Mouse (Mus musculus): ENCODE data around the gene Efna3.

Efna3 gene

DNA sequence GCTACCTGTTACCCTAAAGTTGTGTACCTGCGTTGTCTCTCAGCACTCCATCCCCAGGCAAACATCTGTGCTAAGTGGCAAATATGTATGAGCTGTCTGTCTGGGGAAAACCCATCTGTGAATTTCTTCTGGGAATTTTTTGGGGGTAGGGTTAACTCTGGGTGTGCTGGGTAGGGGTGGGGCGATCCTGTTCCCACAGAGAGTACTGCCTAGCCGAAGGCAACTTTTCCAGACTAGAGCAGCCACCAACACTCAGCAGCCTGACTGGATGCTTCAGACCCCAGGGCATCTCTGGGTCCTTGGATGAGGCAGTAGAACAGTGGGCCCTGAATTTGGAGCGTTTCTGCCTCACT is 40.5 kb downstream of the Efna3 start:
- no peak for DNase-seq

DNA sequence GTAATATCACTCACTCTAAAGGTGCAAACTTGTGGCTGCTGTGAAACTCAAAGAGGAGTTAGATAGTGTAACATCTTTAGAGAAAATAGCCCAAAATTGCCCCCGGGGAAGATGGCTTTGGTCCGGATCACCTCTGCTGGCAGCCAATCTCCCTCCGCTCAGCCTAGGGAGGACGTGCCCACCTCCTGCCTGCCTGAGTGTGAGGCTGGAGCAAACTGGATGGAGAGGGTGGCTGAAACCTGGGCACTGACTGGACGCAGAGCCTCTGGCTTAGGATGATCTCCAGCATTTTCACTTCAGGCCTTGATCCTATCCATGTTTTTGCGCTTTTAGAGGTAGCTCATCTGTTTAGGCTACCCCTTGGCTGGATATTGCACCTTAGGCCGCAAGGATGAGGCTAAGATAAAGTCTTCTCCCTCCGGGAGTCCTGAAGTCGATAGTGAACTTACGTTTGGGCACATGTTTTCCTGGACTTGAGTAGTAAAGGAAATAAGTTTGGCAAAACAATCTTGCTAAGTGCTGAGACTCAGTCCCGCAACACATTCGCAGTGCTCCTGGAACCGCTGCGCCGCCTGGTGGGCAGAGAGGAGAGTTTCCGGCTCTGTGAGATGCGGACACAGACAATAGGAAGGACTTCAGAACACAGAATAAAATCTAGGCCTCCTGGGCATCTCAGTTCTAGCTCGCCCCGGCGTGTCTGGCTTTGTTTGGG is 41.0 kb downstream of the Efna3 start:
- peak; percentile 92 to 93 for DNase-seq

DNA sequence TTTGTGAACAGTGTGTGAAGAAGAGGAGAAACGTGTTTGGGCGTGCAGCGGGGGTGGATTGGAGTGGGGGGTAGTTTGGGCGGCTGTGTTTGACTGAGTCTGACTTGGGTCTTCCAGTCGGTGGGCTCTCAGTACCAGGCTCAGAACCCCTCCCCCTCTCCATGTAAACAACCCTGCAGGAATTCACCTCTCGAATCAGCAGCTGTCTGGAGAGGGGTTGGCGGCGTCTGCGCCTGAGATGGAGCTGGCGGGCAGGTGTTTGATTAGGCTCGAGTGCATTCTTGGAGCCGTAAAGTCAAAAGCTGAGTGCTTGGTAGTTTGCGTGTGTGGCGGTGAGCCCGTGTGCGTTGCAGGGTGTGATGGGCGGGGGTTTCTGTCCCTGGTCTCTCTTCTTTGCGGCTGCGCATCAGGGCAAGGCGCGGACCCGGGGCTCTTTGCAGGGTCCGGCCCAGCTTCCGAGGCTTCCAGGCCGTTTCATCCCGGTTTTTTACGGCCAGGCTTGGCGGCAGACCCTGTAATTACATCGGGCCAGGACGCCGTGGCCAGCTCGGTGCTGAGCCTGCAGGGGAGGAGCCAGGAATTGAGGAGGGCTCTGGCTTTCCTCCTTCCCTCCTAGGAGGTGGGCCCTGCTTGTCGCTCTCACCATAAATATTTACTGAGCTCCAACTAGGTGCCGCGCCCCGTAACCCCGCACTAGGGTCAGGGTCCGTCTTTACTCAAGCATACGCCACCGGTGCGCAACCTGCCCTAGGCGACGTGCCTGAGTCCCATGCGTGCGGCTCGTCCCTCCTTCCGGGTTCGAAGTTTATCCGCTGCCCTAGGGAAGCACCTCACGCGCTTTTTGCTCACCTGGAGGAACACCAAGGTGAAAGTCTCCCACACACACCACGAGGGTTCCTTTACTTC is 41.9 kb downstream of the Efna3 start, which contains the start of gene Efna1:
TSS of gene Efna1 (minus strand) at position 537 of the 906 bp plus-strand sequence.
- peak; percentile 78 to 84 for DNase-seq

DNA sequence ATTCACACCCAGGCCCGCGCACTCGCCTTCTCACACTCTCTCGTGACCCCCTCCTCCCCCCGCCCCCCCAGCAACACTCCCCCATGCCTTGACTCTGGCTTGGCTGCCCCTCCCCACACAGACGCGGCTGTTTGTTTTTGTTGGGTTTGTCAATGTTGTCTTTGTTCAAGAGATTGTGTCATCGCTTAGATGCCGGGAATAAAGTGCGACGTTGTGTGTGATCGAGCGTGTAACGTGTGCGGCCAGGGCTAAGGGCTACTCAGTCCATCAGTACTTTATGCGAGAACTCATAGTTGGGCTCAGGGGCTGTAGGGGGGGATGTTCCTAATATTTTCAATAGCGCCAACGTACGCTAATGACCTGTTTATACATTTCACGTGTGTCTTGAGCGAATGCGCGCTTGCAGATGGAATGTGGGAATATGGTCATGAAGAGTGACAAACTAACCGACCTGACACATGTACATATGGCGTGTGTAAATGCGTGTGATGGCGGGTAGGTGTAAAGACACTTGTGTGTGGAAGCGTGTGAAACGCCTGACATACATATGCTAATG is 42.6 kb downstream of the Efna3 start:
- DNase-seq = peak; percentile 47 to 61

DNA sequence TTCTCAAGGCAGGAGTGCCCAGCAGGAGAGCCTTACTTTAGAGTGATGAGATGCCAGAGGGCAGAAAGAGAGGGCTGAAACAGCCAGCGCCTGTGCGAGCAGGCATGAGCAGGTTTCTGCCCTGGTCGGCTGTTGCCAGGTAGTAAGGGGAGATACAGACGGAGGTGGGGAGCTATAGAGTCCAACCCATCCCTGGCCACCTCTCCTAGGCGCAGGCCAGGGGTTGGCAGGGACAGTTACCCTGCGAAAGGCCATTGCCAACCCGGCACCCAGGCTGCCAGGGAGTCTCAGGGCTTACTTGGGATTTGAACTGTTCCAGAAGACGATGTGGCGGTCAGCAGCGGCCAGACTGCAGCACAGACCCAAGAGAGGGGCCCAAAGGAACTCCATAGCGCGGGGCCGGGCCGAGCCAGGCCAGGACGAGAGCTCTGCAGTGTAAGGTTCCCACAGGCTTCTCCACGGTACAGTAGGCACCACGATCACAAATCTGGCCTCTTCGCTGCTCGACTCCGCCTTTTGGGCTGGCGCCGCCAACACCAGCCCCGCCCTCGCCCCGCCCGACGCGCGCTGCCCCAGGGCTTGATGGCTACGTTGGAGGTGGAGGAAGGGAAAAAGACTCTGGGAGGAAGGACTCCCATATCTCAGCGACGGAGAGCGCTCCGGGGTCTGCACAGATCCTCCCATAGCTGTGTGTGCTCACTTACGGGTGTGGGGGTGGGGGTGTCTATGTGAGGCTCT is 43.4 kb downstream of the Efna3 start:
- DNase-seq = peak; percentile 91 to 95

DNA sequence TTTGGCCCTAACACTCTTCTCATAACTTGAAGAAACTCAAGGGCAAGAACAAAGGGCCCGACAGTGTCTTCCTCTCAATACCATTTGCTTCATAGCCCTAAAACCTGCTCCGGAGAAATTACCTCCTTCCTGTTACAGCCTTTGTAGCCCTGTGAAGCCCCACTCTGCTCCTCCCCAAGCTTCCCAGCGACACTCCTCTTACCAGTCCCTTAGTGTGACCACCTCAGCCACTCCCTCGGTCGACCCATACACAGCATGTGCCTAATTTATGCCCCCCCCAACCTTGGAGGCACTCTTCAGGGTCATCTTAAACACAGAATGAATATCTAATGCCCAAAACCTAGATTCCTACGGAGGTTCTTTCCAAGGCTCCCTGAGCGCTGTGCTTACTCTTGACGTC is 44.1 kb downstream of the Efna3 start:
- peak in 1 of 2 experiments; percentile 35 for DNase-seq

DNA sequence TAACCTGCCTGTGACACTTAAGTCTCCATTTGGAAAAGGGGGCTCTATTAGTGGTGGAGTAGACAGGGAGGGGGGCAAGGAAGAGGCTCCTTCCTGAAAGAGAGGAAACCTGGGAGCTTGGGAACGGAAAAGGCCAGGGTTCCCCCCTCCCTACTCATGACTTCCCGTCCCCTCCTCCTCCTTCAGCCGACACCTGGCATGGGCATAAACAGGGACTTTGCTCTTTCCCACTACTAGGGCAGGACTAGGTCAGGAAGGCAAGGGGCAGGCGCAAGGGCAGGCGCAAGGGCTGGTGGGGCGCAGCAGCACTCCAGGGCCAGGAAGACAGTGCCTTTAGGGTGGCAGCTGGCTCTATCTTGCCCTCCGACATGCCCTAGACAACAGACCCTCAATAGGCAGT is 44.7 kb downstream of the Efna3 start:
- DNase-seq = peak; percentile 68 to 79

DNA sequence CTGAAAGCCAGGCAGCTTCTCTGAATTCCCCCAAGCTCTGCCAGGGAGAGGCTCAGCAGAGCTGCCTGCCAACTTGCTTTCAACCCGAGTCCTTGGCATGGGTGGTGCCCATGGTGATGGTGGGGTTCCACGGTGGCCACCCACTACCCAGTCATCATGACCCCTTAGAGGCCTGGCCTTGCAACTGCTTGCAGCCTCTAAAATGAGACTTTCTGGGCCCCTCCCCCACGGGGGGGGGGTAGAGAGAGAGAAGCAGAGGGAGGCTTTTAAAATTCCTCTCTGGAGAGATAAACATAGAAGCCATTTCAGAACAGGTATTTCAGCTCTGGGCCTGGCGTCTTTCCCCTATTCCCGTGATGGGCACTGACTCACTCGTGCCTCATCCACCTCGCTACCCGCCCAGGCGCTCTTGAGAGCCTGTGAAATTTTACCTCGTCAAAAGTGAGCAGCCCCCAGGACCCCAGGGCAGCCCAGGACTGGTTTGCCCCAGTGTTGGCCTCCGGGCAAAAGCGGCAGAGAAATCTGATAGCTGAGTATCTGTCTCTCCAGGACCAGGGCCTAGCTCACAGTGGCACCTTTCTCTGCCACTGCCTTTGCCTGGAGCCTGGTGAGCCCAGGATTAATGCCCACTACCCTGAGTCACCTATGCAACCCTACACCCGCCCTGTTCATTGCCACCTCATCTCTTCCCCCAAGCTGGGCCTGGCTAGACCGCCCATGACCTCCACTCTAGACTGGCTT is 45.3 kb downstream of the Efna3 start:
- peak; percentile 48 to 68 for DNase-seq

DNA sequence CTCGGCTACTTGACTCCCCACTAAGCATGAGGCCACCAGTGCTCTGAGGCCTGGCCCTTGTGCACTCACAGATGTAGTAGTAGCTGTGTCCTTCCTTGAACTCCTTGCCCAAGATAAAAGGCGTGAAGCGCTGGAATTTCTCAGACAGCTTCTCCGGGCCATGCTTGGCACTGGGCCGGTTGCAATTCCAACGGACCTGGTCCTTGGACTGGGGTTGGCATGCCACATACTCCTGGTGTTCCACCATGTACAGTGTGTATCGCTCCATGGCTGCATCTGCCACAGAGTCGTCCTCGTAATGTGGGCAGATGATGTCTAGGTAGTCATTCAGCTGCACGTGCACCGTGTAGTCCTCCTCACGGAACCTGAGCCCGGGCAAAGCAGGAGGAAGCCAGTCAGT is 46.7 kb downstream of the Efna3 start:
- DNase-seq = no peak

DNA sequence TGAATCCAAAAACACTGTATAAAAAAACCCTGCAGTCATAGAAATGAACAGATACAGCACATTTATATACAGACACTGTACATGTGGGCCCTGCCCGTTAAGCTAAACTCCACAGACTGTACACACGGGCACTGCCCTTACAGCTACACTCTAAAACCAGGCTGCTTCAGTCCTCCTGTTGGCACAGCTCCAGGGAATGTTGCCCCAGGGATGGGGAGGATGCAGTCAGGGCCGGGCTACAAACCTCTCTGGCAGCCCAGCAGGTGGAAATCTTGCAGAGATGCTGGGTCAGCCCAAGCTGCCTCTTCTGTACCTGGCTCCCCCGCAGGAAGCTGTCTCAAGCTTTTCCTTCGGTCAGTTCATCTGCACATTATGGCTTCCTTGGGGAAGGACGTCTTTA is 51.0 kb downstream of the Efna3 start:
- DNase-seq = peak; percentile 52 to 64

DNA sequence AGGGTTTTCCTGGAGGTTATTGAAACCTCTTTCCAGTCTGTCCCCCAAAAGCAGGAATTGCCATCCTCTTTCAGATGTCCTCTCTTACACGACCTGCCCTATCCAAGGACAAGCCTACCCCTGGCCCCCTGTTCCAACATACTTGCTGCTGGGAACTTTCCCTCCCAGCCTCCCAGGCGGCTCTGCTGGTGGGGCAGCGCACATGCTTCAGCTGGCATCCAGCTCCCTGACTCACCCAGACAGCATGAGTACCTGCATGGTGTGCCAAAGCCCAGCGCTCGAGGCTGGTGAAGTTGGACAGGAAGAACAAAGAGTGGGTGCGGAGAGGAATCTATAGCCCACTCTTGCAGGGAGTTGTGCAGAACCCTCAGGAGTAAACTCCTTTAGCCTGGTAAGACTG is 51.9 kb downstream of the Efna3 start:
- peak; percentile 50 to 66 for DNase-seq

DNA sequence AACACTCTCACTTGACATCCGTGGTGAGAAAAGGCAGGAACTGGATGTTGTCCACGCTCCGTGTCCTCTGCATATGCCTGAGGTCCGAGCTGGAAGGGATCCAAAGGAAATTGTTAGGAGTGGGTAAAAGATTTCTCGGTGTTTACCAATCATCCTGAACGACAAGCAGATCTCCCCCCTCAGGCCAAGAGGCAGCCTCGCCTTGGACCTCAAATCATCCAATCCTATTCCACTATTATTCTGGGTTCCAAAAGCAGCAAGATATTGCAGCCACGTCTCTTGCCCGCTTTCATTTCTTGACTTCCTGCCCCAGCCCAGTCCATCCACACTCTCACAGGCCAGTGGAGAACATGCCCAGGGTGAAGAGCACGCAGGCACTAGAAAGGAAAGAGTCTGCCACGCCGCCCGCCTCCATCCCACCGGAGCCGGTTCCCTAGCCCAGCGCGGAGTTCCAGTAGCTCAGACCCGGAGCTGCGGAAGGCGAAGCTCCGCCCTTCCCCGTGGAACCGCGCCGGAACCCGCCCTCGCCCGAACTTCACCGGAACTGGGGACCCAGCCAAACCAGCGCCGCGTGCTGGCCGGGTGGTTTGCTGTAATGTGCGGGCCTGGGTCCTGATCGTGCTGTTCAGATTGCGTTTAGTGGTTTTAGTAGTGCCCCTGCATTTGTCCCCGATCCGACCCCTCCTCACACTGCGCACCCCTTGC is 52.6 kb downstream of the Efna3 start, which contains the start of gene Slc50a1:
TSS of gene Slc50a1 (minus strand) at position 520 of the 705 bp plus-strand sequence.
- DNase-seq = peak; percentile 90 to 92

DNA sequence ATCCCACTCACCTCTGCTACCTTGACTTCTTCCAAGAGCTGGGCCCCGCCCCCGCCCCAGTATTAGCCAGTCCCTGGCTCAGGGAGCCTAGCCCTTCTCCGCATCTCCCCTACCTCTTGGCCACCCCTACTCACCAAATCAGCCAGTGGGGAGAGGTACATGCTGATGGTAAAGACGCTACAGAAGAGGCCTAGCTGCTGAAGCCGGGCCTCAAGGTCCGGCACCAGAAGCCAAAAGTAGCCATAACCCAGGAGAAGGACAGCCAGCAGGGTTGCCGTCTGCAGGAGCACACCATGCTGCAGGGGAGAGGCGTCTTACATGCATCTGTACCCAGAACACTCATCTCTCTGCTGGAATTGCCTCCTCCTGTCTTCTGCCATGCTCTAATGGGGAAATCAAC is 53.8 kb downstream of the Efna3 start:
- DNase-seq = no peak

DNA sequence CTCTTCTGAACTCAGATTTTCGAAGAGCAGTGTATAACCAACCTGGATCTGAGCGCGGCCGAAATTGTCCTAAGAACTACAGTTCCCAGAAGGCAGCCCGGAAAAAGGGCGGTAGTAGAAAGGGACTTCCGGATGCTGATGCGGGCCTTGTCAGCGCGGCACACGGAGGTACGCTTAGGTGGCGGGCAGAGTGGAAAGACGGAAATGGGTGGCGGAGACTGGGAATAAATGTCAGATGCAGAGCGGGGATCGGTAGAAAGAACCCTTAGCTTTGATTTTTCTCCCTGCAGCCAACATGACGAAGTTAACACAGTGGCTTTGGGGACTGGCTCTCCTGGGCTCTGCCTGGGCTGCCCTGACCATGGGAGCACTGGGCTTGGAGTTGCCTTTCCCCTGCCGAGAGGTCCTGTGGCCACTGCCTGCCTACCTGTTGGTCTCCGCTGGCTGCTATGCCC is 56.3 kb downstream of the Efna3 start:
- peak; percentile 80 to 86 for DNase-seq

Data from kidney, postnatal 4 days (tissue).